Mouse (Mus musculus) C2C12 (cell line): ENCODE measurements around the gene Hsbp1.

Experiments used
- CEBPB ChIP-seq: IDR thresholded peaks from one replicate; pipeline ENCODE4 v1.6.1; 2011; ENCODE audit warnings: low read depth, mild to moderate bottlenecking, control low read depth, moderate library complexity
- CTCF ChIP-seq: IDR thresholded peaks from one replicate; pipeline ENCODE4 v1.5.1; 2011; ENCODE audit not compliant: control insufficient read depth, insufficient read depth, insufficient read length
- MAX ChIP-seq: IDR thresholded peaks from one replicate; pipeline ENCODE4 v1.6.1; 2011; ENCODE audit warnings: mild to moderate bottlenecking, control low read depth
- MYOD1 ChIP-seq: IDR thresholded peaks from one replicate; pipeline ENCODE4 v1.6.1; 2011; ENCODE audit warnings: low read depth; ENCODE audit not compliant: control insufficient read depth, insufficient read length
- MYOG ChIP-seq: IDR thresholded peaks from one replicate; pipeline ENCODE4 v1.6.1; 2011; ENCODE audit not compliant: control insufficient read depth, insufficient read length; ENCODE audit errors: extremely low read depth
- USF1 ChIP-seq: IDR thresholded peaks from one replicate; pipeline ENCODE4 v1.6.1; 2011; ENCODE audit warnings: low read depth, mild to moderate bottlenecking, control low read depth, moderate library complexity

DNA sequence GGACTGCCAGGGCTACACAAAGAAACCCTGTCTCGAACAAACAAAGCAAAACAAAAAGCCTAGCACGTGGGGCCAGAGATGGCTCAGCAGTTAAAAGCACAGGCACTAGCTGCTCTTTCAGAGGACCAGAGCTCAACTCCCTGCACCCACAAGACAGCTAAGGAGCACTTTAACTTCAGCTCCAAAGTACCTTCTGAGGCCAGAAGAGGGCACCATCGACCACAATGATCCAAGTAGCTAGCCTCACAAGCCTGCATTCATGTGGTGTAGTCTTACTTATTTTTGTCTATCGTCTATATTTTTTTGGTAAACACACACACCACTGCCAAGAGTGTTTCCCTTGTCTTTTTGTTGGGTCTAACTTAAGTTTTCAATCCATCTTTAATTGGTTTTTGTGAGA, 36.3 kb downstream of the Hsbp1 start:
- TF ChIP-seq CTCF = peak; percentile 16
- no peak for TF ChIP-seq MYOD1
- no peak for TF ChIP-seq MAX
- TF ChIP-seq USF1 = no peak
- TF ChIP-seq MYOG = no peak
- TF ChIP-seq CEBPB = no peak
